Mouse (Mus musculus) testis, adult 2 months (tissue): ENCODE results near the gene Plxdc1.

Experiments
- CTCF ChIP-seq: fragments of 200-500 bp; IDR thresholded peaks from 2 replicates; pipeline ENCODE4 v1.5.1; 2012; ENCODE audit warnings: low read depth, mild to moderate bottlenecking, inconsistent platforms, low read length, moderate library complexity; ENCODE audit not compliant: control insufficient read depth, insufficient read depth, insufficient replicate concordance
- POLR2A ChIP-seq: fragments of 200-500 bp; IDR thresholded peaks from 2 replicates; pipeline ENCODE4 v1.6.1; 2012; ENCODE audit warnings: low read depth, mild to moderate bottlenecking, inconsistent platforms, low read length, moderate library complexity; ENCODE audit not compliant: control insufficient read depth

DNA sequence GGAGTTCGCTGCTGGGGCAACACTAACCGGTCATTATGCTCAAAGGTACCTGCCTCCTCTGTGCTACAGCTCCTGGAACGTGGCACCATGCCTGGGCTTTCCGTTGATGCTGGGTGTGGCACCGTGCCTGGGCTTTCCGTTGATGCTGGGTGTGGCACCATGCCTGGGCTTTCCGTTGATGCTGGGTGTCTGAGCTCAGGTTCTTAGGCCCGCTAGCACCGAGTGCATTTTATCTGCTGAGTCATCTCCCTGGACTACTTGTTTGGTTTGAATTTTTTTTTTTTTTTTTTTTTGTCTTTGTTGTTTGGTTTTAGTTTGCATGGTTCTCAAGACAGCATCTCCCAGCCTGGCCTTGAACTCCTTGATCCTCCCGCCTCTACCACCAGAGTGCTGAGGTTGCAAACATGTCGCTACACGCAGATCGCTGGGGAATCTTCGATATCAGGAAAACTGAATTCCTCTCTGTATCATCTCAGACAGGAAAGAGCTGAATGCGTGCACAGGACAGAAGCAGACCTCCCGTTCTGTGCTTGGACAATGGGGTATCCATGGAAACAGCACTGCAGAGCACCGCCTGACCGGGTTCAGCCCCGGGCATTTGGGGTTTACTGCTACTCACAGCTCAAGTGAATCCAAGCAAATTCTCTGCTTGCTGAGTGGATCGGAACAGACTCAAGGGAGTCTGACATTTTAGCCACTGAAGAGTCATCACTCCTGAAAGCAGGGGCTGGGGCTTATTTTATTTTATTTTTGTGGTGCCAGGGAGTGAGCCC lies 36.4 kb downstream of the Plxdc1 start:
- TF ChIP-seq CTCF (no peak), POLR2A (no peak)
